Mouse (Mus musculus) common myeloid progenitor, adult 5-6 weeks (primary cell): ENCODE data around the gene Tex19.1. TPM values are rescaled to one million over a fixed set of nuclear protein-coding genes. Genes with fewer than 3 reads are reported as not detected.
"Not testable (repeated sequence)": the region's sequence is repeated elsewhere in the genome, so short reads cannot be mapped to it uniquely, and the experiment has no call there.

Experiments
- ATAC-seq: replicated peaks from 2 replicates; pipeline ENCODE4 v1.8.0; 2016; ENCODE audit warnings: low read depth, mild to moderate bottlenecking, moderate TSS enrichment, inconsistent platforms; ENCODE audit not compliant: poor library complexity, severe bottlenecking
- total RNA-seq: library from RNA; stranded (forward); fragments of 200-1000, 187-1606 nt; gene quantifications from 2 replicates; pipeline ENCODE4 v1.2.3, GENCODE M21; 2017

Gene Tex19.1
- total RNA-seq: not detected in 2 replicates

GRCm38 (mm10) chr11:121145865-121146264 lies at the start of gene Tex19.1:
Gene Tex19.1, plus strand, starts transcription at chr11:121146143.
- no peak for ATAC-seq

DNA sequence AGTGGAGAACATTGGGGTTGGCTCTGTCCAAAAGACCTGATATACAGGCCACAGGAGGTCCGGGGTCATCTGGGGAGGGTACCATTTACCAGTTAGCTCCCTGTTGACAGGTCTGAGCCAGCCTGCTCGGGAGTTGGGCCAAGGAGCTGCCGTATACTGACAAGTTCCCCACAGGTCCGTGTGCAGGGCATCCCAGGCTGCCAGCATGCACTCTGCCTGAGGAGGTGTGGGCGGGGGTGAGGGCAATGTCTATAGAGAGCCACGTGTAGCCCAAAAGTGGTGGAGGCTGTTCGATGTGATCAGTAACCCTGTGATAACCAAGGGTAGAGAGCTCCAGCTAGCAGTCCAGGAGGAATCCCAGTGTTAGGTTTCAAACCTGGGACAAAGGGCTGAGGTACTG lies 46.2 kb upstream of the Tex19.1 start:
- ATAC-seq: no peak

DNA sequence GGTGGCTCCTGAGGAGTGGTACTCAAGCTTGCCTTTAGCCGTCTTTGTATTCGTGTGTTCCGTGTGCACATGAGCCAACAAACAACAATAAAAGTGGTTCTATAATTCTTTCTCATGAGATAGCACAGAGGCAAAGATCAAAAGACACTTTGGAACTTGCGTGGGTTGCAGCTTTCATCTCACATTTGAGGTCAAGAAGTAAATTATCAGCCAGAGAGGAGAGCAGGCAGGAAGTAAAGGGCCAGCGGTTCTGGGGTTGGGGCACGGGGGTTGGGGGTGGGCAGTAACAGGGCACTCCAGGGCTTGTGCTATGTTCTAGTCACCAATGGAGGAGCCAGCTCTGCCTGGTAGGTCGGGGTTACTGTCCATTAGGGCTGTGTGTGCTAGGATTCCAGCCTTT lies 45.3 kb upstream of the Tex19.1 start:
- ATAC-seq: no peak

- 0 out of 2 replicates have a peak, but pooled peaks have one; percentile 18 for ATAC-seq
Observed at GRCm38 (mm10) chr11:121101124-121101805, 44.7 kb upstream of the Tex19.1 start.

DNA sequence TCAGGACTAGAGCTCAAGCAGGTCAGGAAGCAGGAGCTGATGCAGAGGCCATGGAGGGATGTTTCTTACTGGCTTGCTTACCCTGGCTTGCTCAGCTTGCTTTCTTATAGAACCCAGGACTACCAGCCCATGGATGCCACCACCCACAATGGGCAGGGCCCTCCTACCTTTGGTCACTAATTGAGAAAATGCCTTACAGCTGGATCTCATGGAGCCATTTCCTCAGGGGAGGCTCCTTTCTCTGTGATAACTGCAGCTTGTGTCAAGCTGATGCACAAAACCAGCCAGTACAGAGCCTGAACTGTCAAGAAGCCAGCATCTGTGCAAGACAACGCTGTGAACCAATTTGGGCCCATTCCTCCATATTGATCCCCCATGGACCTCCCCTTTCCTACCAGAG lies 38.7 kb upstream of the Tex19.1 start:
- ATAC-seq: not testable (repeated sequence)

DNA sequence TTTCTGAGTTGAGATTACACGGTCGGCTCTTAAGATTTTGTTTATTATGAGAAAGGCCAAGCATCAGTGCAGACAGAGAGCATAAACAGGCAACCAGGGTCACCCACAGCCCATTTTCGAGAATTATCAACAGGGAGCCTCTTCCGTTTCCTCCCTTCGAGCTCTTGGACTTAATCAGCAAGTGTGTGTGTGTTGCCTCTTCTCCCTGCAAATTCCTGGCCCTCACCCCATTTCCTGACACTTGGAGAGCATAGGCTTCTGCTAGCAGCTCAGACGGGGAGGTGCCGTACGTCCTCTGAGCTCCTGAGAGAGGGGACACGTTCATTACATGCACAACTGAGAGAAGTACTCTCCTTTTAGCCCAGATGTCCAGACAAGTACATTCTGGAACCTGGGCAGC lies 37.9 kb upstream of the Tex19.1 start:
- no peak for ATAC-seq

DNA sequence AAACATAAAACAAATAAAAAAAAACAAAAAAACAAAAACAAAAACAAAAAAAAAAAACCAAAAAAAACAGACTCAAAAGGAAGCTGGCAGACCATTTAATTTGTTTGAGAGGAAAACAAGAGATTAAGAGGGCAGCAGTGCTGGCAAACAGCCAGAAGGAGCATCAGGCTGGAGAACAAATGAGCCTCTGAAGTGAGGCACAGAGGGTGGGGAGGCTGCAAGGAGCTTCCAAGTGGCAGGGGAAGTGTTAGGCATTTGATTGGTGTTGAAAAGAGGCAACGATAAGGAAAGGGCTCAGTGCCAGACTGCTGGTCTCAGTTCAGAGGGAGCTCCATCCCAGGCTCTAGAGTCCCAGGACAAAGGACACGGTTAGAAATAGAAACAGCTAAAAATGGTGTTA lies 36.0 kb upstream of the Tex19.1 start:
- peak; percentile 50; the same call in 1 of the 2 replicates for ATAC-seq

DNA sequence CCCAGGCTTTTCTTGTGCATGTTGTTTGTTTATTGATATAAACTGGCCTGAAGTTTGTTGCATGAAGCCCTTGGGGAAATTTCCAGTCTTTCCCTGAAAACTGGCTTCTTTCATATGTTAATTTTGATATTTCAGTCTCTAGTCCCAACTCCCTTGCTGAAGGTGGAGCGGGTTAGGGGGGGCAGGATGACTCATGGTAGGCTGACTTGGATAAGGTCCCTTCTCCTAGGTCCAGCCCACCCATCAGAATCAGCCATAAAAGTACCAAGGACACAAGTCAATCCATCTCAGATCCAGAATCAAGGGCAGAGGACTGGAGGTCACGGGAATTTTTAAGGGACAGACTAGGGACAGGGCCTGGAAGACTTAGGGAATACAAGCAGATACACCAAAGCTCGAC lies 34.9 kb upstream of the Tex19.1 start:
- ATAC-seq: no peak

- ATAC-seq: no peak
Observed at GRCm38 (mm10) chr11:121111601-121112000, 34.3 kb upstream of the Tex19.1 start.

- no peak for ATAC-seq
Observed at GRCm38 (mm10) chr11:121112091-121112775, 33.7 kb upstream of the Tex19.1 start.

DNA sequence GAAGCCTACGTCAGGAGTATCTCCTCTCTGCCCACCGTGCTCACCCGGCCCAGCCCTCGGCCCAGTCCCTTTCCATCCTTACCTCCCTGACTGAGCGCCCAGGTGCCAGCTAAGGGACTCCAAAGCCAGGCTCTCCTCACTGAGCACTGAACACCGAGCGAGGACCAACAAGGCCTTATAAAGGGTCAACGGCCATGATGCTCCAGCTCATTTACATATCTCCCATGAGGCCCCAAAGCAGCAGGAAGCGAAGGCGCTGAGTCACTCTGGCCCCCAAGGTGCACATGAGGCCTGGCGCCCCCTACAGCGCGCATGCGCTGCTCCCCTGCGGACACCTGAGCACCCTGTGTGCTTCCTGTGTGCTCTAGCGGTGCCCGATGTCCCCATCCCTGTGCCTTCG lies 27.8 kb upstream of the Tex19.1 start:
- ATAC-seq: no peak

DNA sequence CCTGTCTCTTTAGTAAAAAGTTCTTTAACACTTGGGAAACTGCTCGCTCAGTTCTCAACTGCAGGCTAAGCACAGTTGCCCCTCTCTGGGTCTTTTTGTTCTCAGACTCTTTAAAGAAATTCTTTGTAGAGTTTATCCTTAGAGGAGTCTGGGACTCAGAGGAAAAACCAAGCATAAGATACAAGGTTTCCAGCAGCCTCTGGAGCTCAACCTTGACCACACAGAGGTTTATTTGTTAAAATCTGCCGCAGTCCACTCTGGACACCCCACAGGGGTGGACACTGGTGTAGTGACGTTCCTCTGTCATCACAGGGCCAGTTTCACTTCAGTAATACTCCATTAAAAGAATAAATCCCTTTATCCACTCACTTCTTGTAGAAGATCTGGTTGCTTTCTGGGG lies 27.4 kb upstream of the Tex19.1 start, which contains the start of gene Tex19.2:
Gene Tex19.2, minus strand, starts transcription at position 101 of the 400 bp plus-strand sequence.
- no peak for ATAC-seq

DNA sequence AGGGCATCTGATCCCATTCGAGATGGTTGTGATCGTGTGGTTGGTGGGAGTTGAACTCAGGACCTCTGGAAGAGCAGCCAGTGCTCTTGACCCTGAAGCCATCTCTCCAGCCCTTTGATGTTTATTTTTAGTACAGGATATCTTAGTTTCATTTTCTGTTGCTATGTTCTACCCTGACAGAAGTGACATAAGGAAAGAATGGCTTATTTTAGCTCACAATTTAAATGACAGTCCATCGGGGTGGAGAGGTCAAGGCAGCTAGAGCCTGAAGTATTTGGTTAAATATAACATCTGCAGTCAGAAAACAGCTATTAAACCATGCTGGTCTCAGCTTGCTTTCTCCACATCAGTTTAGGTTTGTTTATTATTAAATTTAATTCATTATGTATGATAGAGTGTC lies 24.8 kb upstream of the Tex19.1 start:
- no peak for ATAC-seq

DNA sequence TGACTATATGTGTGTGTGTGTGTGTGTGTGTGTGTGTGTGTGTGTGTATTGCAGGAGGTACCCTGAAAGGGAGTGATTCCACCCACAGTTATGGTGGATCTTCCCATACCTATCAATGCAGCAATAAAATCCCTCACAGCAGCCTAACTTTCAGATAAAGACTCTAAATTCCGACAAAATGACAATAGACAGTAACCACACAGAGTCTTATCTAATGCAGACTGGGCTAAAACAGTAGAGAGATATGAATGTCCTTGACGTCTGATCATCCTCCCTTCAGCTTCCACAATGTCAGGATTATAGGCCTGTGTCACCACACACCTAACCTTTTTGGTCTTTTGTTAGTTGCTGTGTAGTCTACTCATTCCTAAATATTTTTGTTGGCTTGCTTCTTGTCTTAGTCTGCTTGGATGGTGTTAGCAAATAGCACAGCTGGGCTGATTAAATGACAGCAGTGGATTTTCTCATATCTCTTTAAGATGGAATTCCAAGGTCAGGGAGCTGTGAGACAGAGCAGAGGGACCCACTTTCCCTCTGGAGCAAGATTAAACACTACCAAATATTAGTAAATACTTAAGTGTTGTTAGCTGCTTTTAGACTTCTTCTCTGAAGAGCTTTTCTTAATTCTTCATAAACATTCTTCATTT lies 23.8 kb upstream of the Tex19.1 start:
- no peak for ATAC-seq

DNA sequence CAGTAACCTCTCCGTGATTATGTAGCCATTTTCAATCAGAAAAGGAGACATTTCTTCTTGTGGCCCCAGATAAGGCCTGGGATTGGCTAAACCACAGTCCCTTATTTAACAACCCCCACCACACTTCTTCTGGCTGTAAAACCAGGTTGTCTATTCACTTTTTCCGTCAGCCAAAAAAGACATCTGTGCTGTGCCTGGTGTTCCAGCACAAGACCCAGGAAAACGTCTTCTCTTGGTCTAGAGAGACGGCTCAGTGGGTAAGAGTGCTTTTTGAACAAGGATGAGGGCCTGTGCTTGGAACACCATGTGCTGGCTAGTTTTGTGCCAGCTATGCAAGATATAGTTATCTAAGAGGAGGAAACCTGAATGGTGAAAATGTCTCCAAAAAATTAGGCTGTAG lies 22.5 kb upstream of the Tex19.1 start:
- no peak for ATAC-seq

GRCm38 (mm10) chr11:121125522-121126172 lies 20.3 kb upstream of the Tex19.1 start:
- no peak for ATAC-seq

DNA sequence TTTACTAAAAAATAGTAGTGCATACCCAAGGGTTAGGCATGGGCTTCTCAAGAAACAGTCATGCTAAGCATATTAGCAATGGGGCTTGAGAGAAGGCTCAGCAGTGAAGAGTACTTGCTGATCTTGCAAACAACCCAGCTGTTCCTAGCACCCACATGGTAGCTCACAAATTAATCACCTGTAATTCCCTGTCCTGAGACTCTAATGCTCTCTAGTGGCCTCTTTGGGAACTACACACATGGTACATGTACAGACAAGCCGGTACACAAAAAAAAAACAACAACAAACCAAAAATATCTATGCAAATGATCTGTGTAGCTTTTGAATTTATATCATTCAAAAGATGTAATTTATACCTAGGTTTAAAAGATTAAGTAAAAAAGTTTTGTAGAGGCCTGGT lies 19.5 kb upstream of the Tex19.1 start:
- 0 out of 2 replicates have a peak, but pooled peaks have one; percentile 45 for ATAC-seq

- no peak for ATAC-seq
Observed at GRCm38 (mm10) chr11:121127441-121127840, 18.5 kb upstream of the Tex19.1 start.

DNA sequence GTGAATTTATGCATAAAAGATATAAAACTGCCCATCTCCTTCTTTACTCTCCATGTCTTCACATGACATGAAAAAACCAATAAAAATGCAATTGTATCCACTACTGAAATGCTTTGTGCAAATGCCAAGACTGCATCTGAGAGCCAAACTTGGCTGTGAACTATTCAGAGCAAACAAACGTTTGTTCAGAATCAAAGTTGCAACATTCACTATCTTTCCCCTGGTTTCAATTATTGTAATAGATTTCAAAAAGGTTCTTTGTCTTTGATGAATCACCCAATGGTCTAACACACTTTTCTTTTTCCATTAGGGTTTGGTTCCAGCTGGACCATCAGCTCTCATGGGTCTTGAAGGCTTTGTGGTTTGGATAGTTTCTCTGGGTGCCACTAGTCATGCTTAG lies 16.3 kb upstream of the Tex19.1 start:
- ATAC-seq: no peak

GRCm38 (mm10) chr11:121134600-121134999 lies 11.3 kb upstream of the Tex19.1 start:
- ATAC-seq: no peak

- ATAC-seq: no peak
Observed at GRCm38 (mm10) chr11:121137682-121138081, 8.3 kb upstream of the Tex19.1 start.
